Comparison of ENCODE assay signal across 21 mouse cellular contexts in the genomic region with DNA sequence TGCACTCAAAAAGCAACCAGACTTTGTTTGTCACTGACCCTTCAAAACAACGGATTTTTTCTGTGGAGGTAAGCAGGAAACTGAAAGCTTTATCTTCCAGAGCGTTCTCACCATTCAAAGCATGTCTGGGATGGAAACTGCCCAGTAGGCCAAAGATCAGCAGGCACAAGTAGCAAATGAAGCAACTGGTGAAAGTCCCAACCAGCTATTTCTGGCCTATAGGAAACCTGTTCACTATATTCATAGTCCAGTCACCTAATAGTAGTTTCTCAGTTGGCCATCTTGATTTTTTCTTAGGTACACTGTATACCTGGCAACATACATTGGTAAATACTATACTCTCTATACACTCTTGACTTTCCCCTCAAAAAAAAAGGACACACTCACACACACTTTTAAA. TPM values are rescaled to one million over a fixed set of nuclear protein-coding genes. Genes with fewer than 3 reads are reported as not detected.
DNase-seq lines count a peak whose midpoint lies in the region; ATAC-seq and TF ChIP-seq lines count a peak whose summit lies in the region.
"Had no signal": no experiment of that assay in that cellular context is flagged by ENCODE, and none has a peak within 500 bp of the region (broad histone marks: within the 10 kb centered on the region; RNA-seq: fewer than 3 reads in every experiment).

No protein-coding gene starts in this region.

- 76% methylated on average over 2 of the region's 2 CpGs for WGBS in embryonic facial prominence, embryonic 13.5 days
- WGBS in embryonic facial prominence, embryonic 10.5 days, result 81% methylated on average over 2 of the region's 2 CpGs
- 25% methylated on average over 2 of the region's 2 CpGs for WGBS in heart, embryonic 16.5 days
- WGBS in liver, adult 2 months, result 6% methylated on average over 2 of the region's 2 CpGs
- WGBS in small intestine, adult 2 months, result 7% methylated on average over 2 of the region's 2 CpGs
- 83% methylated on average over 2 of the region's 2 CpGs for WGBS in midbrain, embryonic 13.5 days

- no peak overlapping the region for H3K4me3 ChIP-seq in embryonic facial prominence, embryonic 13.5 days
- no peak overlapping the region for H3K4me3 ChIP-seq in embryonic facial prominence, embryonic 10.5 days
- no peak overlapping the region for H3K4me3 ChIP-seq in heart, embryonic 16.5 days (ENCODE audit: low read length)
- H3K4me3 ChIP-seq in liver, adult 2 months (ENCODE audit: insufficient read depth, low read depth, low read length), result no peak overlapping the region
- no peak overlapping the region for H3K4me3 ChIP-seq in small intestine, adult 2 months (ENCODE audit: low read depth, low read length)
- H3K4me3 ChIP-seq in midbrain, embryonic 13.5 days (replicated peaks), result no peak overlapping the region
- H3K4me3 ChIP-seq: megakaryocyte, embryonic 14.5 days; neural tube, embryonic 13.5 days had no signal

- no peak for TF ChIP-seq POLR2A in liver, adult 2 months (IDR thresholded peaks at IDR 0.05; ENCODE audit: extremely low read depth, insufficient read depth, low read length)
- no peak for TF ChIP-seq POLR2A in small intestine, adult 2 months (IDR thresholded peaks at IDR 0.05; ENCODE audit: low read depth, low read length)

- DNase-seq in embryonic facial prominence, embryonic 10.5 days (ENCODE audit: low spot score), result no peak
- DNase-seq in heart, adult 8-10 months (ENCODE audit: low spot score), result no peak
- peak; percentile 95 for DNase-seq in liver, adult 2 months (ENCODE audit: extremely low read depth, low read depth, low spot score)
- DNase-seq in liver, result no peak
- DNase-seq: cerebellum, postnatal 25 days; forebrain, postnatal 0 days; gastrocnemius, postnatal 14 days; layer of hippocampus, postnatal 36 days; right cerebral cortex, postnatal 25 days; thymus, adult 18-20 months had no signal

- peaks cover 26% of the 10 kb centered on the region for H3K4me1 ChIP-seq in embryonic facial prominence, embryonic 13.5 days
- H3K4me1 ChIP-seq in embryonic facial prominence, embryonic 10.5 days, result peaks cover 17% of the 10 kb centered on the region
- peaks cover 44% of the 10 kb centered on the region for H3K4me1 ChIP-seq in heart, embryonic 16.5 days (ENCODE audit: control insufficient read depth, insufficient read depth, low read length)
- peaks cover 35% of the 10 kb centered on the region for H3K4me1 ChIP-seq in liver, adult 2 months (ENCODE audit: control insufficient read depth, insufficient read depth, low read length)
- H3K4me1 ChIP-seq in small intestine, adult 2 months (ENCODE audit: control insufficient read depth, insufficient read depth, insufficient read length, low read length), result peaks cover 18% of the 10 kb centered on the region; the same call in 1 of the 2 replicates
- H3K4me1 ChIP-seq in midbrain, embryonic 13.5 days (replicated peaks), result peaks cover 15% of the 10 kb centered on the region; the same call in 1 of the 2 replicates
- H3K4me1 ChIP-seq: megakaryocyte, embryonic 14.5 days had no signal

- no peak for TF ChIP-seq CTCF in liver, adult 2 months (IDR thresholded peaks at IDR 0.05; ENCODE audit: low read depth, low read length)
- TF ChIP-seq CTCF in small intestine, adult 2 months (IDR thresholded peaks at IDR 0.05; ENCODE audit: extremely low read depth, insufficient read length, insufficient replicate concordance, low read depth, low read length), result no peak

- no peak overlapping the region for H3K27ac ChIP-seq in embryonic facial prominence, embryonic 13.5 days
- H3K27ac ChIP-seq in embryonic facial prominence, embryonic 10.5 days (replicated peaks), result no peak overlapping the region
- peak overlapping the region; percentile 11 for H3K27ac ChIP-seq in heart, embryonic 16.5 days (ENCODE audit: low read length)
- H3K27ac ChIP-seq in liver, adult 2 months (replicated peaks; ENCODE audit: insufficient read depth, low read depth, low read length), result peak overlapping the region; percentile 92
- H3K27ac ChIP-seq in small intestine, adult 2 months (ENCODE audit: insufficient read depth, low read depth, low read length), result peak overlapping the region; percentile 59
- no peak overlapping the region for H3K27ac ChIP-seq in midbrain, embryonic 13.5 days
- H3K27ac ChIP-seq: neural tube, embryonic 13.5 days had no signal

- no peaks in the 10 kb centered on the region for H3K27me3 ChIP-seq in embryonic facial prominence, embryonic 13.5 days
- H3K27me3 ChIP-seq in embryonic facial prominence, embryonic 10.5 days (replicated peaks; ENCODE audit: low read depth, poor library complexity, severe bottlenecking), result no peaks in the 10 kb centered on the region
- no peaks in the 10 kb centered on the region for H3K27me3 ChIP-seq in heart, embryonic 16.5 days (ENCODE audit: control insufficient read depth, insufficient read depth, low read length)
- H3K27me3 ChIP-seq in liver, adult 2 months (ENCODE audit: control insufficient read depth, insufficient read depth, low read length), result no peaks in the 10 kb centered on the region
- H3K27me3 ChIP-seq in small intestine, adult 2 months (ENCODE audit: control insufficient read depth, insufficient read depth, low read length), result no peaks in the 10 kb centered on the region
- no peaks in the 10 kb centered on the region for H3K27me3 ChIP-seq in midbrain, embryonic 13.5 days
- H3K27me3 ChIP-seq: neural tube, embryonic 13.5 days had no signal

- ATAC-seq in embryonic facial prominence, embryonic 13.5 days (ENCODE audit: insufficient number of reproducible peaks, insufficient read depth, low FRiP score, low TSS enrichment, low read depth), result no peak
- no peak for ATAC-seq in heart, embryonic 16.5 days (replicated peaks; ENCODE audit: extremely low read depth, insufficient read depth, low FRiP score)
- no peak for ATAC-seq in midbrain, embryonic 13.5 days
- ATAC-seq: forebrain, postnatal 0 days had no signal

- H3K9me3 ChIP-seq in embryonic facial prominence, embryonic 13.5 days, result no peaks in the 10 kb centered on the region
- H3K9me3 ChIP-seq in embryonic facial prominence, embryonic 10.5 days, result no peaks in the 10 kb centered on the region
- no peaks in the 10 kb centered on the region for H3K9me3 ChIP-seq in heart, embryonic 16.5 days (replicated peaks; ENCODE audit: control insufficient read depth, low read length)
- H3K9me3 ChIP-seq in midbrain, embryonic 13.5 days, result no peaks in the 10 kb centered on the region
- H3K9me3 ChIP-seq: megakaryocyte, embryonic 14.5 days; neural tube, embryonic 13.5 days had no signal

- H3K4me2 ChIP-seq in embryonic facial prominence, embryonic 13.5 days, result no peak overlapping the region
- H3K4me2 ChIP-seq in heart, embryonic 16.5 days (ENCODE audit: low read depth, low read length), result no peak overlapping the region
- H3K4me2 ChIP-seq in midbrain, embryonic 13.5 days (replicated peaks), result no peak overlapping the region
- H3K4me2 ChIP-seq: neural tube, embryonic 13.5 days had no signal

- 0 out of 2 replicates have a peak overlapping the region, but pooled peaks have one; percentile 44 for H3K9ac ChIP-seq in embryonic facial prominence, embryonic 13.5 days
- no peak overlapping the region for H3K9ac ChIP-seq in heart, embryonic 16.5 days (ENCODE audit: low read length)
- no peak overlapping the region for H3K9ac ChIP-seq in liver, adult 2 months (ENCODE audit: low read depth, low read length)
- no peak overlapping the region for H3K9ac ChIP-seq in midbrain, embryonic 13.5 days (replicated peaks)
- H3K9ac ChIP-seq: forebrain, postnatal 0 days; neural tube, embryonic 13.5 days had no signal

- H3K79me2 ChIP-seq in liver, adult 2 months (ENCODE audit: control insufficient read depth, insufficient read depth, low read length), result peaks cover 30% of the 10 kb centered on the region

- no peaks in the 10 kb centered on the region for H3K36me3 ChIP-seq in embryonic facial prominence, embryonic 13.5 days
- 0 out of 2 replicates have a peak, but pooled peaks cover 2% of the 10 kb centered on the region for H3K36me3 ChIP-seq in embryonic facial prominence, embryonic 10.5 days (replicated peaks)
- no peaks in the 10 kb centered on the region for H3K36me3 ChIP-seq in heart, embryonic 16.5 days (ENCODE audit: control insufficient read depth, insufficient read depth)
- H3K36me3 ChIP-seq in liver, adult 2 months (ENCODE audit: control insufficient read depth, insufficient read depth, low read length), result no peaks in the 10 kb centered on the region
- H3K36me3 ChIP-seq in small intestine, adult 2 months (ENCODE audit: control insufficient read depth, insufficient read depth, low read length), result no peaks in the 10 kb centered on the region
- H3K36me3 ChIP-seq in midbrain, embryonic 13.5 days, result no peaks in the 10 kb centered on the region
- H3K36me3 ChIP-seq: neural tube, embryonic 13.5 days had no signal

RNA-seq across cellular contexts. Expression of gene Bmpr1a, which starts 13.2 kb away (rescaled TPM):
- 58.1 and 64.9 TPM in 2 replicates for polyA plus RNA-seq in embryonic facial prominence, embryonic 13.5 days (2015; fragmentation: Nextera tagmentation; extraction: Ambion mirVana)
- 50.7 and 52.8 TPM in 2 replicates for polyA plus RNA-seq in embryonic facial prominence, embryonic 10.5 days (2016; fragmentation: Nextera tagmentation; extraction: Ambion mirVana)
- polyA plus RNA-seq in heart, embryonic 16.5 days (2015; fragmentation: Nextera tagmentation; extraction: Ambion mirVana), result 27.8 and 36.4 TPM in 2 replicates
- total RNA-seq in heart, adult 8-10 months (2022), result 10 to 100 TPM; 55.7 to 68.2 (median 59.4) TPM
- total RNA-seq in liver, adult 2 months (2014; rRNA removed), result 20.4 and 23.7 TPM in 2 replicates
- 4.2 and 4.5 TPM in 2 replicates for polyA plus RNA-seq in liver, adult 2 months (2012; rRNA removed)
- 2.4 and 3.3 TPM in 2 replicates for polyA plus RNA-seq in small intestine, adult 2 months (2012; rRNA removed)
- 18.1 and 21.4 TPM in 2 replicates for polyA plus RNA-seq in midbrain, embryonic 13.5 days (2015; fragmentation: Nextera tagmentation; extraction: Ambion mirVana)

RNA-seq across cellular contexts. Expression of gene 9230112D13Rik, which starts 32.7 kb away (rescaled TPM):
- not detected in 2 replicates for polyA plus RNA-seq in embryonic facial prominence, embryonic 13.5 days (2015; fragmentation: Nextera tagmentation; extraction: Ambion mirVana)
- polyA plus RNA-seq in embryonic facial prominence, embryonic 10.5 days (2016; fragmentation: Nextera tagmentation; extraction: Ambion mirVana), result not detected in 2 replicates
- not detected in 2 replicates for polyA plus RNA-seq in heart, embryonic 16.5 days (2015; fragmentation: Nextera tagmentation; extraction: Ambion mirVana)
- not detected for total RNA-seq in heart, adult 8-10 months (2022)
- not detected in 2 replicates for total RNA-seq in liver, adult 2 months (2014; rRNA removed)
- not detected in 2 replicates for polyA plus RNA-seq in liver, adult 2 months (2012; rRNA removed)
- polyA plus RNA-seq in small intestine, adult 2 months (2012; rRNA removed), result not detected in 2 replicates
- polyA plus RNA-seq in midbrain, embryonic 13.5 days (2015; fragmentation: Nextera tagmentation; extraction: Ambion mirVana), result not detected in 2 replicates
- total RNA-seq: adrenal gland, postnatal 4 days; forebrain, postnatal 0 days; gastrocnemius, postnatal 14 days; layer of hippocampus, postnatal 36 days had no signal
- polyA plus RNA-seq: forebrain, postnatal 0 days; hindbrain, embryonic 11.5 days; large intestine, adult 2 months; limb, embryonic 11.5 days; lung, embryonic 16.5 days; neural tube, embryonic 13.5 days had no signal

Comparison
In these comparisons a context has a peak if more than half of its experiments do, and no peak if none do; other contexts are left out.
1. H3K27ac ChIP-seq: peak in heart, embryonic 16.5 days (single experiment), liver, adult 2 months (single experiment) and small intestine, adult 2 months (single experiment); none in embryonic facial prominence, embryonic 13.5 days (single experiment), embryonic facial prominence, embryonic 10.5 days (single experiment) and midbrain, embryonic 13.5 days (single experiment).